Mouse (Mus musculus) erythroblast, adult 5-6 weeks (primary cell): ENCODE results near the gene Ubl7. TPM values are rescaled to one million over a fixed set of nuclear protein-coding genes. Genes with fewer than 3 reads are reported as not detected.

ENCODE experiments used
- ATAC-seq: replicated peaks from 2 replicates; pipeline ENCODE4 v1.8.0; 2016; ENCODE audit warnings: moderate number of reproducible peaks, mild to moderate bottlenecking, moderate TSS enrichment, inconsistent platforms; ENCODE audit not compliant: poor library complexity, low FRiP score, severe bottlenecking
- total RNA-seq, 2 experiments: library from RNA; stranded (forward) in 1 of 2; stranded (reverse) in 1 of 2; fragments of 150-400 nt in 1 of 2; fragments of 200-764, 138-1000 nt in 1 of 2; gene quantifications; 2 replicates each; pipeline versions ENCODE4 v1.2.3 to v1.2.4; 2015 to 2017; ENCODE audit warnings: low replicate concordance in 2 of 2

Gene Ubl7
- total RNA-seq, 2 experiments from 2014 or later, result 42.4 to 57.6 TPM

DNA sequence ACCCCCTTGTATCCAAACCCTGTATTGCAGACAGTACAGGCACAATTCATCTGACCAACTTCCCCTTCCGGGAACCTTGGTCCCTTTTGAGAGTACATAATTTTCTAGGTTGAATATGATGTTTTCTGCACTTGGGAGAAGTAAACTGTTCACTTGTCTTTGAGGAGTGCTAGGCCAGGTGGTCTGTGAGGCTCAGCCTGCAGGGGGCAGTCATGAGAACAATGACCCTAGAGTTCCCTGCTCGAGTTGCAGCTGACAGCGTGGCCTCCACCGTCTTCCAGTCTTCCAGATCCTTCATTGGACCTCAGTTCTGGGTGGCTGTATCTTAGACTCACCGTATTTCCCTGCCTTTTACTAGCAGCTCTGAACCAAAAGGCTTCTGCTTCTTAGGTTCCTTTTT, 33.8 kb downstream of the Ubl7 start:
- ATAC-seq, result no peak

DNA sequence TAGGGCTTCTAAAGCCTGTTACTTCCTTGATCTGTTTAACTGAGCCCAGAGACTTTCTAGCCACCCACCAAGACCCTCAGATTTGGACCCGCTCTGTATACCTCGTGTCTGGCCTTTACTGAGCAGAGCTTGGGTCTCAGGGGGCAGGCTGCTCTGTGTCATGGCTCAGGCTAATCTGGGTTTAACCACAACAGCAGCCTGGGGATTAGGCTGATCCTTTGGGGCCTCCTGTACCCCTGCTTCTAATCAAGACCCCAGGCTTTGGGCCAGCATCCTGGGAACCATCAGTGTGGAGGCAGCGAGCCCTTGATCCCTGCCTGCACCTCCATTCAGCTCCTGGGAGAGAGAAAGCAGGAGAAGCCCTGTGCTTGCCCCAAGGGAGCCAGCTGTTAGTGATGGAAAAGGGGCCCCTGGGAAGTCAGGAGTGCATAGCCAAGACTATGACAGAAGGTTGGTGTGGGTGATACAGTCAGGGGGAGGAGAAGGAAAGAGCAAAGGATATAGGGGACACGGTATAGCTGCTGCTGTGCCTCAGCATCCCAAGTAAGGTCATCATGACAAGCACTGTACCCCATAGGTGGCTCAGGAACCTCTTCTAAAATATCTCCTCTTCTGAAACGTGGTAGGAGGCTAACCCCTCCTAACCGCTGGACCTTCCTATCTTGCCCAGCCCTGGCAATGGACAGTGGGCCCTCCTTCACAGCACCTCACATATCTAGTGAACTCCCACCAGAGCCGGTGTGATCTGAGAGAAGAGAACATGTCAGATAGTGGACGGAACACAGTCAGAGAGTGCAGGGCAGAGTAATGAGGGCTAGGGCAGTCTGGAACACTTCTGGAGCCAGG, 35.2 kb downstream of the Ubl7 start:
- ATAC-seq, result no peak

DNA sequence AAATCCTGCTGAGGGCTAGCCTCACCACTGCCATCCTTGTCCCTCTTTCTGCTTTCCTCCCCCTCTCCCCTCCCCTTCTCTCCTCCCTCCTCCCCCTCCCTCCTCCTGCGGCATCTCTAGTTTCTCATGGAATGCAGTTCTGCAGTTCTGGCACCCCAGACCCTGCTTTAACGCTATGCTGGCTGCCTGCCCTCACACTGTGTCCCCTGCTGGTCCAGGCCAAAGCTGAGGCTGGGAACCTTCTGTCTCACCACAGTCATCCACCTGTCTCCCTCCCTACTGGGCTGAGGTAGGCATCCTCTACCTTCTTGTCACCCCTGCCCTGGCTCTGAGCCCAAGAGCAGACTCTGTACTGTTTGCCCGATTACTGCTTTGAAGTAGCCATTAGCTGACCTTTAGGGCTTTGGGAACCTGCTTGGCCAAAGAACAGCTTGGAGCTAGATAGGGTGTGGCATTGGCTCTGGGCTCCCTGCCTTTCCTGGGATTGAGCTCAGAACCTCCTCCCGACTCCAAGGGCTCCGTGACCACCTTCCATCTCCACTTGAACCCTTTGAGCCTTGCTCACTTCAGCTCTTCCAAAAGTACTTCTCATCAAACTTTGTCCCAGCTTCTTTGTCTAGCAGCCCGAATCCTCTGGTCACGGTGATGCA, 36.7 kb downstream of the Ubl7 start:
- no peak for ATAC-seq

DNA sequence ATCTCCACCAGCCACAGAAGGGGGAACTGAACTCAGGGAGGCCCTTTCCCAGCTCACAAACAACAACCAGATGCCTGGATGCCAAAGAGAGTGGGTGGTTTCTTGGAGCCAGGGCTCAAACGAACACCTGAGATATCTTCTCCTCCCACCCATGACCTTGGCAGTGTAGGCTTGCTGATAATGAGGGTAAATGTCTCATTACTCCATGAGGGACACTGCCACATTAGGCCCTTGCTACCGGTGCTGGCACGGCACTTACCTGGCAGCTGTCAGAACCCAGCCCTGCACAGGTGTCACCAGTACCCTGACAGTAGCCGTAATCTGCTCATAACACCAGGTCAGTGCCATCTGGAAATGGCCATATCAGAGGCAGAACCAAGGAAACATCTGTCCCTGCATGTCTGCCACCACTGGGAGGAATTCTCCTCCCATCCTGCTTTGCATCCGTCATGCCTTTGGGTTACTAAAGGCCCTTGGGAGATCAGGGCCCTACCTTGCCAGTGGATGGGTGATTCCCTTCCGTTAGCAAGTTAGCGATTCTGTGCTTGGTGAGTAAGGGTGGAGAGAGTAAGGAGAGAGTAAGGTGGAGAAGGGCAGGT, 37.7 kb downstream of the Ubl7 start:
- ATAC-seq, result no peak

DNA sequence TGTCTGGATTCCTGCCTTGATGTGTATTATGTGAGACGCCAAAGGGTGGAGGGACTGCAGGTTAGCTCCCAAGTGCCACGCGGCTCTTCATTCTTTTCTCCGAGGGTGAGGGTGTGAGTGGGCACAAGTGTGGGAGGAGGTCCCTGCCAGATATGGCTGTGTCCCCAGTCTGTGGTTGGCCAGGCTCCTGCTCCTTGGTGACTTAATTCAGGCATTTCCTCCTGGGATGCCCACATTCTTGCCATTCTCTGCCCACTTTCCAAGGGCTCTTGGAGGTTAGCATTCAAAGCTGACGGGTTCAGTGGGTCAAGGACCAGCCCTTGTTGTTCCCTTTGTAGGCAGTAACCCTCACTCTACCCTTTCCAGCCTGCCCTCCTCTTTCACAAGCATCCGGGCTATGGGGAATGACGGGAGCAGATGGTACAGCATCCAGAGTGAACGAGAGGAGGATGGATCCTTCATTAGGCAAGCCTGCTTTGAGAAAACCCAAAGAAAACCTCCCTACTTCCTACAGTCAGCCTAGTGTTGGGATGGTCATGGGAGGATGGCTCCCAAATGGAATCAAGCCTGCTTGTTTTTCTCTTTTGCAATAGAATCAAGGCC, 38.4 kb downstream of the Ubl7 start:
- ATAC-seq, result no peak

DNA sequence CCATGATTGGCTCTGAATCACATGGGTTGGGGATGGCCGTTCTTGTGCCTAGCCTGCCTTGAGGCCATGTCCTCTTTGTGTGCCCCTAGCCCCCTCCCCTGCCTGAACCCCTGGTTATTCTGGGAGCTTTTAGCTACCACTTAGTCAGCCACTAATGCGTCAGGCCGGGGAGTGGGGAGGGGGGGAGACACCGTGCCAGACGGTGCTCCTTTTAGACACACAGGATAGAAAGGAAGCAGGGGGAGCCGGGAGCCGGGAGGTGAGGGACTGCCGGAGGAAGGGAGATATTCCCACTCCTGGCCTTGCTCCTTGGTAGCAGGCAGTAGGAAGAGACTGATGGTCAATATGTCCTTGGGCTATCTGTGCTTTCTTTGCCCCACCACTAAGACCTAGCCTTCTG, 39.1 kb downstream of the Ubl7 start:
- no peak for ATAC-seq

DNA sequence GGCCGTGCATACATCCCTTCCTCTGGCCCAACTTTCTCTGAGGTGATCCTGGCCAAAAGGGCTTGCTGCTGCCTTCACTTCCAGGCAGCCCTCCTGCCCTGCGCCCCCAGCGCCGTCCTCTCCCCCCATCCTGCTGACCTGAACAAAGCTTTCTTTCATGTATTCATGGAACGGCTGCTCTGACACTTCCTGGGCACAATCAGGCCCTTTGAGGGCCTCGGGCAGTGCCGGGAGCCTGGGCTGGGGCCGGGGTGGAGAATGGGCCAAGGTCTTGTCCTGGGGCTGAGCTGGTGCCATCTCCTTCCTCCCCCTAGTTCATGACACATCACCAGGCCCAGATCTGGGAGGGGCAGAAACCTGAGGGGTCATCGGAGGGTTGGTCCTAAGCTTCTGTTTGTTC, 39.7 kb downstream of the Ubl7 start:
- ATAC-seq, result no peak

DNA sequence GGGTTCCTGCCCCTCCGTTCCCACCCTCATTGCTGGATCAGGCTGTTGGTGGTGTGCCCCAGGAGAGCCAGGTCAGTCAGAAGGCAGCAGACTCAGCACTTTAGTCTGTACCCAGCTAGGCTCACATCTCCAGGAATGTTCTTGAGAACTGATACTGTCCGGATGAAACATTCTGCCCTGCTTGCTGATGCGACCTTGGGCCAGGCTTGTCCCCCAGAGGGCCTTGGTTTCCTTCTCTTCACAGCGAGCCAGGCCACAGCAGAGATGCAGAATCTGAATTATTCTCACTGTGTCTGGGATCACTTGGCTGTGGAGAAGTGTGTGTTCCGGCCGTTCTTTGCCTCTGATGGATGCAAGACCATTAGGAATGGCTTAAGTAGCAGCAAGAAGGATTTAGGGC, 41.2 kb downstream of the Ubl7 start:
- ATAC-seq, result no peak

DNA sequence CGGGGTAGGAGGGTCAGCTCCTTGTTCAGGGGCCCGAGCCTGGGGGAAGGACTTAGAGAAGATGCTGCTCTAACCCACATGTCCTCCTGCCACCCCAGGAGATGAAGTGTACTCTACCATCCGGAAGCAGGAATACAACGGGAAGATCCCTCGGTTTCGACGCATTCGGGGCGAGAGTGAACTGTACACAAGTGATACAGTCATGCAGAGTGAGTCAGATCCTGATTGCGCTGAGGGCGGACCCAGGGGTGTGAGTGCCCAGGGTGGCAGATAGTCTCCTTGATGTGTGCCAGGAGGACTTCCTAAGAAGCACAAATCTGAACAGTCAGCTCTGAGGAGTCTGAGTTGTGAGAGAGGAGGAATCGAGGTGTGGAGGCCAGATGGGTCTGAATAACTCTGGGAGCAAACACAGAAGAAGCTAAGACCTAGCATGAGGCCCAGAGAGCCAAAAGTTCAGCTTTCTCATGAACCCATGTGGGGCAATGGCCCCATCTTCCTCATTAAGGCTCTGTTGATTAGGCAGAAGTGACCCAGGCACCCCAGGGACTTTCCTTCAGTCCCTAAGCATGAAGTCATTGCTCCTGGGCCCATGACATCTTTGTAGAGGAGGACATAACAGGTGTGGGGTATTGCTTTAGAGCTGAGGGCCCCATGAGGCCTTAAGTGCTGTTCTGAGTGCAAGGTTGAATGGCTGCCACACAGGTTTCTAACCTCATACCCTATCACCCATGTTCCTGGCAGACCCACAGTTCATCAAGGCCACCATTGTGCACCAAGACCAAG, 44.4 kb downstream of the Ubl7 start:
- no peak for ATAC-seq

DNA sequence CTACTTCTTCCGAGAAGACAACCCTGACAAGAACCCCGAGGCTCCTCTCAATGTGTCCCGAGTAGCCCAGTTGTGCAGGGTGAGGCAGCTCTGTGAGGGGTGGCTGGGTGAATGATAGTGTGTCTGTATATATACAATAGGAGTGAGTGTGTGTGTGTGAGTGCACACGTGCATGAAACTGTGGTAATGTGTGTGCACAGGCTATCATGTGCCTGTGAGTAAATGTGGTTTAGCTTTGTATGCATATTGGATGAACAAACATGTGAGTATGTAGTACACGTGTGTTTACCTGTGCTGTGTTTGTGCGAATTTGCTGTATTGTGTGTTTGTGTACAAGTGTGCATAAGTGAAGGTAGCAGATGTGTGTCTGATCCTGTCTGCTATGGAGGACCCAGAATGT, 45.0 kb downstream of the Ubl7 start:
- ATAC-seq, result no peak

DNA sequence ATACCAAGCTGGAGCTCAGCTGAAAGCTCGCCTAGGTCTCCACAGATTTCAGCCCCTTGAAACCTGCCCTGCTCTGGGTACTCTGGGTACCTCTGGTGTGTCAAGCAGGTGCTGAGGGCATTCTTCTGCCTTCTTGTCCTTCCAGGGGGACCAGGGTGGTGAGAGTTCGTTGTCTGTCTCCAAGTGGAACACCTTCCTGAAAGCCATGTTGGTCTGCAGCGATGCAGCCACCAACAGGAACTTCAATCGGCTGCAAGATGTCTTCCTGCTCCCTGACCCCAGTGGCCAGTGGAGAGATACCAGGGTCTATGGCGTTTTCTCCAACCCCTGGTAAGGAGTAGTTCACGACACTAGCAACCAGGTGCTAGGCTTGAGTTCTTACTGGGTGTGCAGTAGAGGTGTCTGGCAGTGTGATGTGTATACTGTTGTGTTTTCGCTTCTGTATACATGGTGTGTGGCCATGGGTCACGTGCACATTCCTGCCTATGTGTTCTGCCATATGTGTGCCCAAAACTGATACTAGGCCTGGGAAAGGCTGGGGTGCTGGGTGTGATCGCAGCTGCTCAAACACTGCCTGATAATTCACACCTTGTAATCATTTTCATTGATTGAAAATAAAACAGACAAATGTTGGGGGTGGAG, 45.5 kb downstream of the Ubl7 start:
- ATAC-seq, result no peak

DNA sequence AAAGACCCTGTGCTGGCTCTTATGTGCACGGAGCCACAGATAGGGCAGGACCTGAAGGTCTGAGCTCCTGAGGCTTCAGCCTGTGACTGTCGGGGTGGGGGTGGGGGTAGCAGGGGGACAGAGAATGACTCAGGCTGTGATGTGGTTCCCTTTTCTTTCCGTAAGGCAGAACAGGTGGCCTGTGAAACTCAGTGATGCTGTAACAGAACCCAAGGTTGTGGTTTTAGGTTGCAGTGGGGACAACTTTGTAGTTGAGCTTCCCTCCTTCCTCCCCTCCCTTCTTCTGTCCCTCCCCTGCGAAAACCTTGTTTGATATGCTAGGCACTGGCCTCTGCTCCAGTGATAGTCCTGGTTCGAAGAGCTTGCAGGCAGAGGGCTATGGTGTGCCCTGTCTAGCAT, 46.1 kb downstream of the Ubl7 start:
- ATAC-seq, result no peak

DNA sequence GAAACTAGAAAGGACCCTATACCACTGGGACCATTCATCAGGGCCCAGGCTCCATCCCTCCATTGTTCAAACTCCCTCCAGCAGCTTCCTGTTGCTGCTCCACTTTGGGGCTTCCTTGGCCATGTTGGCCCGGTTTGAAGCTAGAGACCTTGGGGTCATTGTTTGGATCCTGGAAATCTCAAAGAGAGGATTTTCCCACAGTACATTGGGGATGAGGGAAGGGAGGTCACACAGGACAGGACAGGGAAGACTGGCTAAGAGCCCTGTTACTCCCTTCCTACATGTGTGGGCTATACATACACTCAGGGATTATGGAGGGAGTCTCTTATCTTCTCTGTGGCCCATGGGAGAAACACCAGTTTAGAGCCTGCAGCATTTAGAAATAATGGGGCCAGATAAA, 47.8 kb downstream of the Ubl7 start:
- no peak for ATAC-seq

DNA sequence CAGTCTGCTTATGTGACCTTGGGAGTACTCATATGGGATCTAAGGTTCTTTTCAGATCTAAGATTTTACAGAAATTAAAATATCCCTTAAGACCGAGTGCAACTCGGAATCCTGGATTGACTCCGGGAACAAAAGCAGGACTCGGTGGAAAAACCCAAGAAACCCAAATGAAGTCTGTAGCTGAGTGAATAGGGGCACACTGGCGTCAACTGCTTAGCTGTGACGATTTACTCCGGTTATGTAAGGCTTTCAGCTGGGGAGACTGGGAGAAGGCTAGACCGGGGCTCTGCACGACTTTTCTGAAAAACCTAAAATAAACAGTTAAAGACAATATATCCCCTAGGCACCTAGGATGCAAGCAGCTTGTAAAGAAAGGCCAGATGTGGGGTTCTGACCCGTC, 48.6 kb downstream of the Ubl7 start:
- ATAC-seq, result no peak

DNA sequence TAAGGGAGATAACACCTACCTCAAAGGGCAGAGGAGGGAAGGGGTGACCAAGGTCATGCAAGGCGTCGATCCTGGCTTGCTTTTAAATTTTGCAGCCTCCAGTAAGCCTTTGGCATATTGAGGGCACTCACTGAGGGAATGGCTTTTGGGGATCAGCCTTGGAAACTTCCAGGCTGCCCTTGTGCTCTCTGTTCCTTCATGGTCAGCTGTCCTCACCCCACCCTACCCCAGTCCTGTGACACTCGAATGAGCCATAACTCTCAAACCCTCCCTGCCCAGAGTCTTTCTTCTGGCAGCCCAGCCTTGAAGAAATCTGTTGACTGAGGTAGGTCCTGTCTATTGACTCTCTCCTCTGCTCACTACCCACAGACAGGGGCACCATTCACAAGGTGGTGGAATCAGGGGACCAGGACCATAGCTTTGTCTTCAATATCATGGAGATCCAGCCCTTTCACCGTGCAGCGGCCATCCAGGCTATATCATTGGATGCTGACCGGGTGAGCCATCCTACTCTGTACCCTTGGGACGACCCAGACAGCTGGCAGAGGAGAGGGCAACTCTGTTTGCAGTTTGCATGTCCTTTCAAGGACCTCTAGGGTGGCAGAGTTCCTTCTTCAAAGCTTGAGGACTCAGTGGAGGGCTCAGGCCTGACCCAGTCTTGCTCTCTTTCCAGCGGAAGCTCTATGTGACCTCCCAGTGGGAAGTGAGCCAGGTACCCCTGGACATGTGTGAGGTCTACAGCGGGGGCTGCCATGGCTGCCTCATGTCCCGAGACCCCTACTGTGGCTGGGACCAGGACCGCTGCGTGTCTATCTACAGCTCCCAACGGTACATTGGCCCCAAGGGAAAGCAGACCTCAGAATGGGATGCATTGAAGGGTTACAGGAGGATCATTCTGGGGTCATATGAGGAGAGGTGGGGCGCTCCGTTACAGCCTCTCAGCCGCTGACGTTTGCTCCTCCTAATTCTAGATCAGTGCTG, 49.4 kb downstream of the Ubl7 start:
- no peak for ATAC-seq

DNA sequence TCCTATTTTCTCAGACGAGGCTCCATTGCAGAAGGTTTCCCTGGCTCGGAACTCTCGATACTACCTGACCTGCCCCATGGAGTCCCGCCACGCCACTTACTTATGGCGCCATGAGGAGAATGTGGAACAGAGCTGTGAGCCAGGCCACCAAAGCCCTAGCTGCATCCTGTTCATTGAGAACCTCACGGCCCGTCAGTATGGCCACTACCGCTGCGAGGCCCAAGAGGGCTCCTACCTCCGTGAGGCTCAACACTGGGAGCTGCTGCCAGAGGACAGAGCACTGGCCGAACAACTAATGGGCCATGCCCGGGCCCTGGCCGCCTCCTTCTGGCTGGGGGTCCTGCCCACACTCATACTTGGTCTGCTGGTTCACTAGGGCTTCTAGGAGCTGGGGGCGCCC, 50.4 kb downstream of the Ubl7 start:
- ATAC-seq, result no peak

DNA sequence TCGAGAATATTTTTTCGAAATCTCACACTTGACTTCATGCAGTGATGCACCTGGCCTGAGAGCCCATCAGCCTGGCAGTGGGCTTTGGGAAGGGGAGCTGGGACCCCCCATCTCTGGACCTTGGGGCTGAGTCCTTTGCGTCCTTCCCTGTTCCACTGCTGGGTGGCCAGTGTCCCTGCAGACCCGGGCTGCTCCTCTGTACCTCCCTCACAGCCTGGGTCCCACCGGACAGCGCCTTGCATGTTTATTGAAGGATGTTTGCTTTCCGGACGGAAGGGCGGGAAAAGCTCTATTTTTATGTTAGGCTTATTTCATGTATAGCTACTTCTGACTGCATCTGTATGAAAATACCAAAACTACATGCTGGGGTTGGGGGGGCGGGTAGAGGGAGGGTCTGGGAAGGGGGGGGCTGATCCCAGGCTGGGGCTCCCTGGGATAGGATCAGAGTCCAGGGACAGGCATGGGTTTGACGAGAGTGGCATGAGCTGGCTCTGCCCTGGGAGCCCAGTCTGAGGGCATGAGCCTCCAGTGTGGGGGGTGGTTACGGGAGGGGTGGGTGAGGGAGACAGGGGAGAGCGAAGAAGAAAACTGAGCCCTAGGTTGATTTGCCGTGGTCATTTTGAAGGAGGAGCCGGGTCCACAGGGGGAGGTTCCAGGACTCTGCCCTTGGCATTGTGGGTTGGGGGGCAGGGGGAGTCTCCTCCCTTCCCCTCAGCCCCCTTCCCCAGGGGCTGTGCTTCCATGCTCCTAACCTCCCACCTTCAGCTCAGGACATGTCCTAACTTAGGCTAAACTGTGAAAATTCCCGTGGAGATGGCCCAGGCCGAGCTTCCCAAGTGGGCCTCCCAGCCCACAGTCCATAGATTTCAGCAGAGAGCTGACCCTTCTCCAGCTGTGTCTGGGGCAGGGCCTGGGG, 51.3 kb downstream of the Ubl7 start:
- no peak for ATAC-seq
